Mouse (Mus musculus) small intestine, adult 2 months (tissue): ENCODE results near the gene Fign. TPM values are rescaled to one million over a fixed set of nuclear protein-coding genes. Genes with fewer than 3 reads are reported as not detected.

Experiments used
- H3K27ac ChIP-seq: fragments of 200-500 bp; 2 replicates; pipeline ENCODE4 v1.5.1; 2012; ENCODE audit warnings: low read depth, low read length, control low read depth, inconsistent platforms; ENCODE audit not compliant: insufficient read depth
- H3K27me3 ChIP-seq: fragments of 200-500 bp; 2 replicates; pipeline ENCODE4 v1.6.1; 2012; ENCODE audit warnings: mild to moderate bottlenecking, moderate library complexity, low read length, inconsistent platforms; ENCODE audit not compliant: control insufficient read depth, insufficient read depth
- H3K36me3 ChIP-seq: fragments of 200-500 bp; 2 replicates; pipeline ENCODE4 v1.6.1; 2012; ENCODE audit warnings: mild to moderate bottlenecking, low read length, control low read depth, inconsistent platforms; ENCODE audit not compliant: control insufficient read depth, insufficient read depth
- H3K4me1 ChIP-seq: fragments of 200-500 bp; 2 replicates; pipeline ENCODE4 v1.6.1; 2012; ENCODE audit warnings: low read length, inconsistent platforms, mixed read lengths; ENCODE audit not compliant: control insufficient read depth, insufficient read depth, insufficient read length
- H3K4me3 ChIP-seq: fragments of 200-500 bp; 2 replicates; pipeline ENCODE4 v1.5.1; 2012; ENCODE audit warnings: low read depth, mild to moderate bottlenecking, control low read depth, inconsistent platforms, low read length, moderate library complexity
- CTCF ChIP-seq: fragments of 200-500 bp; IDR thresholded peaks from 2 replicates; pipeline ENCODE4 v1.5.1; 2012; ENCODE audit warnings: low read depth, mild to moderate bottlenecking, control low read depth, inconsistent platforms, low read length, moderate library complexity, mixed read lengths; ENCODE audit not compliant: insufficient replicate concordance, insufficient read length; ENCODE audit errors: extremely low read depth
- POLR2A ChIP-seq: fragments of 200-500 bp; IDR thresholded peaks from 2 replicates; pipeline ENCODE4 v1.6.1; 2012; ENCODE audit warnings: low read depth, mild to moderate bottlenecking, control low read depth, inconsistent platforms, low read length, moderate library complexity
- WGBS: fragments of 180-500 bp; shearing (Covaris S2); methylation state at CpG from one replicate; pipeline ENCODE4 v1.1.7; 2018; 5-methylcytosine and 5-hydroxymethylcytosine counted together
- polyA plus RNA-seq: library from polyadenylated mRNA; depleted of rRNA; stranded (reverse); fragments of >200 nt; gene quantifications from 2 replicates; pipeline ENCODE4 v1.2.3, GENCODE M21; 2012

Fign gene
- polyA plus RNA-seq, 1 experiment, result 0.22 TPM

DNA sequence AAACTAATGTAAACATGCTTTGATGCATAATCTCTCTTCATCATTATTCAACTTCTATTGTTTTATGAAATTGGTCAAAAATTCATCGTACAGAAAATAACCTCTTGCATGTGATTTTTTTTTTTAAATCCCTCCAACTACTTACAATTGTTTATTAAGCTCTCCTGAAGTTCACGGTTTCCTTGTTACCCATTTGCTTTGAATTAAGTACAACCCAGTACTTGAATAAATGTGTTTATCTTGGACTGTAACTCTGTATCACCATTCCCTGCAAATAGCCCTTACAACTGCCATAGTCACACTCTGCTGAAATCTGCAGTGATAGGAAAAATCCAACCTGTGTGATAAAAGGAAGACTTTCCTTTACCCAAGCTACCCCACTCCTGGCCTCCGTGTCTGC lies 19.3 kb downstream of the Fign start:
- TF ChIP-seq POLR2A (no peak), CTCF (no peak)
- H3K4me3 ChIP-seq, result no peak overlapping the region

DNA sequence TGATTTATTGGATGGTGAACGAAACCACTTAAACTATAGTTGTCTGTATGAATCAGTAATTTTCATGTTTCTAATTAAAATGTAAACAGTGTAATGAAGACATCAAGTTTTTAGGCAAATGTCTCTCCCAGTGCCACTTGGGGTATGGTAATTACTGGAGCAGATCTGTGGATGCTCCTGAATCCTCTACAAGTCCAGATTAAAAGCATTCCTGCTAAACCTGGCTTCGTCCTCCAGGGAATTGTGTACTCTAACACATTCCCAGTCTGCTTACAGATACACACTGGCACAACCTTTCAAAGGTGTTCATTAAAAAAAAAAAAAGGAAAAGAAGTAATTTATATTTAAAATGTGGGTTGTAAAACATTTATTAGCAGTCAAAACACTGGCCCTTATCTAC lies 20.0 kb downstream of the Fign start:
- H3K4me1 ChIP-seq, result no peaks in the 10 kb centered on the region
- no peak overlapping the region for H3K27ac ChIP-seq
- 69% methylated on average over 2 of the region's 2 CpGs for WGBS
- no peak for TF ChIP-seq POLR2A
- no peak for TF ChIP-seq CTCF
- no peak overlapping the region for H3K4me3 ChIP-seq
- no peaks in the 10 kb centered on the region for H3K27me3 ChIP-seq
- H3K36me3 ChIP-seq, result no peaks in the 10 kb centered on the region

More for the DNA sequence above, 19.3 kb downstream of the Fign start:
- 59% methylated on average over 3 of the region's 3 CpGs for WGBS
- no peak overlapping the region for H3K27ac ChIP-seq
- H3K36me3 ChIP-seq, result no peaks in the 10 kb centered on the region
- no peaks in the 10 kb centered on the region for H3K4me1 ChIP-seq
- H3K27me3 ChIP-seq, result no peaks in the 10 kb centered on the region

DNA sequence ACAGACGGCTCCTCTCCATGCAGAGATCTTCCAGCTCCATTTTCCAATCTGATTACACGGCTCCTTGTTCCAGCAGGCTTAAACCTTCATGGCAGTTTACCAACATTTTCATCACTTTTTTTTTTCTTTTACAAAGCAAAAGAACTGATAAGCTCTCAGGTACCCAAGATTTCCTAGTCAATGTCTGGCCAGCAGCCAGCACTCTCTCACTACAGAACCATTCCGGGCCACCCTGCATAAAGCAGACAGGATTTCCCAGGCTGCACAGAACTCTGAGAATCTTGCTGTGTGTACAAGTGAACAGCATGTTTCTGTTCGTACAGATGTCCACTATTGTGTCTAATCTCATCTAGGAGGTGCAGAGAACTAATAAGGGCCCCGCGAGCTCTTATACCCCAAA lies 22.0 kb downstream of the Fign start:
- H3K36me3 ChIP-seq, result no peaks in the 10 kb centered on the region
- no peaks in the 10 kb centered on the region for H3K27me3 ChIP-seq
- no peak overlapping the region for H3K27ac ChIP-seq
- 52% methylated on average over 6 of the region's 6 CpGs for WGBS
- no peaks in the 10 kb centered on the region for H3K4me1 ChIP-seq
- TF ChIP-seq POLR2A (no peak), CTCF (no peak)
- no peak overlapping the region for H3K4me3 ChIP-seq

DNA sequence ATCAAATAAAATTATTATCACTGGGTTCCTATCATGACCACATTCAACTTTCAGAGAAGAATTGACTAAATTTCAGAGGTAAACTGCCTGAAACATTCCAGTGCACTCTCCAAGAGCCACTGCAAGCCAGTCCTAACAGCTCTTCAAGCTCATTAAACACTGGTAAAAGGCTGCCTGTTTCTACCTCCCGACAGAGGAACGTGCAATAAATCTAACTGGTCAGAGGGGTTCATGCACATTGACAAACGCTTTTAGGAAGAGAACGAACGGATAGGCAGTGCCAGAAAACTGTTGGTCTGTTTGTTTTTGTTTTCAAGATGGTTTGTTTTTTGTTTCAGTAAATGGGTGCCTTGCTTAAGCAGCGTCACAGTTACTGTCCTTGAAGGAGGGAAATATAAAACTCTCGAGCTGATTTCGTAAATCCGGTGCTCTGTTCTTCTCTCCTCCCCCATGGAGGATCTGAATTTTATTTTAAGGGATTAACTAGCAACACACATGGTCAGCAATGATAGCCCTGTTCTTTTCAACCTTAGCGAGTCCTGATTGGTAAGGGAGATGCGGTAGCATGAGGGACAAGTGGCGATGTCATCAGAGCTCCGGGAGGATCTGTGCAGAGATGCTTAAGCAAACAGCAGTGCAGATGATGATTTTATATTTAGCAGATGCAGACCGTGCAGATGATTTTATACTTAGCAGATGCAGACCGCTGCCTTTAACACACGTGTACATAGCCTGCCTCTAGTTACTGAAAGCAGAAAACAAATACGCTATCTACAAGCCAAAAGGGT lies 23.0 kb downstream of the Fign start:
- Histone ChIP-seq H3K27me3 (no peaks in the 10 kb centered on the region), H3K4me1 (no peaks in the 10 kb centered on the region), H3K4me3 (no peak overlapping the region), H3K36me3 (no peaks in the 10 kb centered on the region), H3K27ac (no peak overlapping the region)
- WGBS, result 40% methylated on average over 17 of the region's 17 CpGs
- no peak for TF ChIP-seq CTCF
- TF ChIP-seq POLR2A, result no peak

DNA sequence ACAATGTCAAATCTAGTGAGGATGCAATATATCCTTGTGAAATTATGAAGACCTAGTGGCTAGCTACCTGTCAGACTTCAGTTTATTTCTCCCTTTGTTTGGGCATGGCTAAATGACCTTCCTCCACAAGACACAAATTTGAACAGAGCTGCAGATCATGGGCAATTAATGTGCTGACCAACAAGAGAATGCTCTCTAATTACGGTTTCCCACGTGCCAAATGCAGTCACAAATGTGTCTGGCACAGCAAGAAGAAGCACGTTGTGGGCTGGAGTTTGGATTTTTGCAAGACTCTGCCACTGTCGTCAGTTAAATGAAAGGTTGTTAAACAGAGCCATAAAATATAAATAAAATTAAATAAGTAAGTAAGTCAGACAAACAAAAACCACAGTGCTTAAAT lies 25.7 kb downstream of the Fign start:
- TF ChIP-seq POLR2A (no peak), CTCF (no peak)
- Histone ChIP-seq H3K4me1 (no peaks in the 10 kb centered on the region), H3K27ac (no peak overlapping the region), H3K36me3 (no peaks in the 10 kb centered on the region), H3K4me3 (no peak overlapping the region), H3K27me3 (no peaks in the 10 kb centered on the region)
- 69% methylated on average over 4 of the region's 4 CpGs for WGBS

DNA sequence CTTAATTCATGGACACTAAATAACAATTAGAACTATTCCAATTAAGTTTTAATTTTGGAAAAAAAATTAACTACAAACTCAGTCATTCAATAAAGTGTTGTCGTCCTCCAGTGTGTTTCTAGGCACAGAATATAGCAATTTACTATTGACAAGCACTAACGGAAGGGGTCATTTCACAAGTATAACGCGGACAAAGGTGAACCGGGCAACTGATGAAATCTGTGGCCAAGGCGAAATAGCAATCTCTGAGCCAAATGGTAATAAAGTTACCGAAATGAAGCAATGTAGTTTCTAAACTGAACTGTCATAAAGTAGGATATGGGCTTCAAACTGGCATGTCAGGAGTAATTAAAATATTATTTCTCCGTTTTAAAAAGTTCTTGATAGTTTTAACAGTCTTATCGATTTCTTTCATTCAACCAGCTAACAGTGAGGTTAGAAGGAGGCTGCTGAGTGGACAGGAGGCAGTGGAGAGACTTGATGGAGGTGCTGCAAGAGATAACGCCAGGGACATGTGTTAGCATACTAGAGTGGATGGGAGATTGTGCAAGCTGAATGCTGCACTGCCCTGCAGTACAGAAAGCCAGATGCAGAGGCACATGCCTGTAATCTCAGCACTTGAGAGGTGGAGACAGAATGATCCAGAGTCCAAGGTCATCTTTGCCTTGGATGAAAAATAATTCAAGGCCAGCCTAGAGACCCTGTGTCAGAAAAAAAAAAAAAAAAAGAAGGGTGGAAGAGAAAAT lies 27.7 kb downstream of the Fign start:
- Histone ChIP-seq H3K27ac (no peak overlapping the region), H3K36me3 (no peaks in the 10 kb centered on the region), H3K4me1 (no peaks in the 10 kb centered on the region), H3K4me3 (no peak overlapping the region), H3K27me3 (no peaks in the 10 kb centered on the region)
- TF ChIP-seq CTCF (no peak), POLR2A (no peak)
- 74% methylated on average over 10 of the region's 10 CpGs for WGBS

DNA sequence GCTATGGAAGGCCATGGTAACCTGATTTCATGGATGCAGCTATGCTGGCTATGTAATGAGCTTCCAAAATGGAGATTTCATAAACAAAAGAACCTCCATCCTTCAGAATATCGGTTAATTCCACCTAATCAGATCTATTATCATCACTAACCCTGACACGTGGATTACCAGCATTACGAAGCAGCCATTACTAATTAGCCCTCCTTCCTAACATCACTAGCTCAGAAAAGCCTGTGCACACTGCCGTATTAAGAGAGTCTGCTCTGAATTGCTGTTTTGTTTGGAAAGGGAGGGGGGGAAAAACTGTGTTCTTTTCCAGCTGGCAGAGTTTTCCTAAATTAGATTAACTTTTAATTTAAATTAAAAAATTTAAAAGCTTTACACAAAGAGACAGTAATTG lies 32.3 kb downstream of the Fign start:
- TF ChIP-seq CTCF (no peak), POLR2A (no peak)
- H3K4me1 ChIP-seq, result no peaks in the 10 kb centered on the region
- no peaks in the 10 kb centered on the region for H3K27me3 ChIP-seq
- H3K36me3 ChIP-seq, result no peaks in the 10 kb centered on the region
- H3K27ac ChIP-seq, result no peak overlapping the region
- H3K4me3 ChIP-seq, result no peak overlapping the region
- WGBS, result 83% methylated on average over 4 of the region's 4 CpGs
